Mouse (Mus musculus): ENCODE data around the gene Pold1. TPM values are rescaled to one million over a fixed set of nuclear protein-coding genes. Genes with fewer than 3 reads are reported as not detected.
A peak's percentile ranks its signal among the peaks of the same experiment; 100 is the strongest.

Pold1 gene
- polyA plus RNA-seq, 1 experiment, result 81.9 TPM

DNA sequence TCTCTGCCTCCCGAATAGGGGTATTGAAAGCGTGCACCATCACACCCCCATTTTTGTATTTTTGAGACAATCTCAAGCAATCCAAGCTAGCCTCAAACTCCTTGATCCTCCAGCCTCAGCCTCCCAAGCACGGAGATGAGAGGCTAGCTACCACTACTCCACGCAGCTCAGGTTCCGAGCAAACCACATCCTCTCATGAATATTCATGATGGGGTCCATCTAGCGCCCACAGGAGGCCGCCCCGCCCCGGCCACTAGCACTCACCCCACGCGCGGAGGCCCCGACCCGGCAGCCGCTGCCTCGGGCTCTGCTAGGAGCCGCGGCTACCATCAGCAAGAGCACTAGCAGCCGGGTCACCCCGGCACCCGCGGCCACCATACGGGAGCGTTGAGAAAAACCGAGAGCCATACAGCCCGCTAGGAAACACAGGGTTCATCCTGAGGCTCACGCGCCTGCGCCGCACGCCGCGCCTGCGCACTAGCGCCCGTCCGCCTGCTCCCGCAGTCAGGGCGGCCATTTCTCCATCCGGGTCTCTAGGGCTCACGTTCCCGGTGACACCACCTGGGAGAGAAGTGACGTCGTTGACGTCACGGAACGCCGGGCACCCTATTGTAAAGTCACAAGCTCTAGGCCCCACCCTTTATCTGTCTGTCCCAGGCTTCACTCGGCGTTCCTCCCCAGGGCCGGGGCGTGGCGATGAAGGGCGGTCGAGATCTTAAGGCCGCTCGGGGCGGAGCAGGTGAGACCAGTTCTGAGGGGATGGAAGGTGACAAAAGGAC, 52.5 kb downstream of the Pold1 start, which contains the start of the genes Emc10 and Fam71e1:
Emc10 (minus strand) TSS at position 538 of the 779 bp plus-strand sequence.
Fam71e1 (plus strand) TSS at position 590 of the 779 bp plus-strand sequence.
- peak within 1 kb of the TSS; percentile 81 for H3K4me3 ChIP-seq (ENCODE audit: low read depth, low read length)
- TF ChIP-seq POLR2A (IDR thresholded peaks at IDR 0.05; ENCODE audit: insufficient read depth, low read length), result peak; percentile 89
- TF ChIP-seq CTCF (IDR thresholded peaks at IDR 0.05; ENCODE audit: low read depth, low read length), result no peak
- TF ChIP-seq EP300 (IDR thresholded peaks at IDR 0.05; ENCODE audit: insufficient read depth, low read depth, low read length), result no peak
- peak within 1 kb of the TSS; percentile 80 for H3K9ac ChIP-seq (ENCODE audit: low read depth, poor library complexity, severe bottlenecking)

GRCm38 (mm10) chr7:44495086-44495485, 53.6 kb downstream of the Pold1 start:
- H3K27me3 ChIP-seq (ENCODE audit: control insufficient read depth, insufficient read depth, low read length, poor library complexity, severe bottlenecking), result no peaks in the 10 kb centered on the region

More for the DNA sequence above, 52.5 kb downstream of the Pold1 start, which contains the start of the genes Emc10 and Fam71e1:
- peak within 1 kb of the TSS; percentile 81 for H3K27ac ChIP-seq (ENCODE audit: insufficient read depth, low read length)
- no peaks in the 10 kb centered on the region for H3K4me1 ChIP-seq (ENCODE audit: control insufficient read depth, insufficient read depth, low read length)
- H3K9me3 ChIP-seq (replicated peaks; ENCODE audit: control insufficient read depth, insufficient read depth, low read length, poor library complexity, severe bottlenecking), result no peaks in the 10 kb centered on the region
- no peaks in the 10 kb centered on the region for H3K27me3 ChIP-seq (ENCODE audit: control insufficient read depth, insufficient read depth, low read length, poor library complexity, severe bottlenecking)
- H3K36me3 ChIP-seq (ENCODE audit: control insufficient read depth, insufficient read depth, low read length, poor library complexity, severe bottlenecking), result no peaks in the 10 kb centered on the region

GRCm38 (mm10) chr7:44494681-44495080, 54.0 kb downstream of the Pold1 start:
- Histone ChIP-seq H3K27ac (ENCODE audit: insufficient read depth, low read length) (no peak overlapping the region; the same call in 1 of the 2 replicates), H3K4me1 (ENCODE audit: control insufficient read depth, insufficient read depth, low read length) (no peaks in the 10 kb centered on the region), H3K4me3 (ENCODE audit: low read depth, low read length) (peak overlapping the region; percentile 0; the same call in 1 of the 2 replicates), H3K9me3 (replicated peaks; ENCODE audit: control insufficient read depth, insufficient read depth, low read length, poor library complexity, severe bottlenecking) (no peaks in the 10 kb centered on the region), H3K9ac (ENCODE audit: low read depth, poor library complexity, severe bottlenecking) (no peak overlapping the region), H3K36me3 (ENCODE audit: control insufficient read depth, insufficient read depth, low read length, poor library complexity, severe bottlenecking) (no peaks in the 10 kb centered on the region), H3K27me3 (ENCODE audit: control insufficient read depth, insufficient read depth, low read length, poor library complexity, severe bottlenecking) (no peaks in the 10 kb centered on the region)
- TF ChIP-seq EP300 (IDR thresholded peaks at IDR 0.05; ENCODE audit: insufficient read depth, low read depth, low read length) (0 out of 2 replicates have a peak, but pooled peaks have one; percentile 8), CTCF (IDR thresholded peaks at IDR 0.05; ENCODE audit: low read depth, low read length) (no peak)

More at GRCm38 (mm10) chr7:44495086-44495485, 53.6 kb downstream of the Pold1 start:
- H3K9ac ChIP-seq (ENCODE audit: low read depth, poor library complexity, severe bottlenecking), result peak overlapping the region; percentile 80
- no peaks in the 10 kb centered on the region for H3K9me3 ChIP-seq (replicated peaks; ENCODE audit: control insufficient read depth, insufficient read depth, low read length, poor library complexity, severe bottlenecking)
- no peaks in the 10 kb centered on the region for H3K36me3 ChIP-seq (ENCODE audit: control insufficient read depth, insufficient read depth, low read length, poor library complexity, severe bottlenecking)
- no peaks in the 10 kb centered on the region for H3K4me1 ChIP-seq (ENCODE audit: control insufficient read depth, insufficient read depth, low read length)
- no peak for TF ChIP-seq CTCF (IDR thresholded peaks at IDR 0.05; ENCODE audit: low read depth, low read length)
- no peak for TF ChIP-seq EP300 (IDR thresholded peaks at IDR 0.05; ENCODE audit: insufficient read depth, low read depth, low read length)
- TF ChIP-seq POLR2A (IDR thresholded peaks at IDR 0.05; ENCODE audit: insufficient read depth, low read length), result no peak
- H3K4me3 ChIP-seq (ENCODE audit: low read depth, low read length), result peak overlapping the region; percentile 75
- H3K27ac ChIP-seq (ENCODE audit: insufficient read depth, low read length), result peak overlapping the region; percentile 62

- Histone ChIP-seq H3K27me3 (ENCODE audit: control insufficient read depth, insufficient read depth, low read length, poor library complexity, severe bottlenecking) (no peaks in the 10 kb centered on the region), H3K27ac (ENCODE audit: insufficient read depth, low read length) (no peak overlapping the region), H3K4me3 (ENCODE audit: low read depth, low read length) (no peak overlapping the region), H3K36me3 (ENCODE audit: control insufficient read depth, insufficient read depth, low read length, poor library complexity, severe bottlenecking) (no peaks in the 10 kb centered on the region), H3K4me1 (ENCODE audit: control insufficient read depth, insufficient read depth, low read length) (no peaks in the 10 kb centered on the region), H3K9ac (ENCODE audit: low read depth, poor library complexity, severe bottlenecking) (no peak overlapping the region), H3K9me3 (replicated peaks; ENCODE audit: control insufficient read depth, insufficient read depth, low read length, poor library complexity, severe bottlenecking) (no peaks in the 10 kb centered on the region)
- TF ChIP-seq CTCF (IDR thresholded peaks at IDR 0.05; ENCODE audit: low read depth, low read length), result no peak
Measured at GRCm38 (mm10) chr7:44492166-44492826, 56.4 kb downstream of the Pold1 start.

- Histone ChIP-seq H3K4me1 (ENCODE audit: control insufficient read depth, insufficient read depth, low read length) (peaks cover 8% of the 10 kb centered on the region), H3K27me3 (ENCODE audit: control insufficient read depth, insufficient read depth, low read length, poor library complexity, severe bottlenecking) (no peaks in the 10 kb centered on the region), H3K36me3 (ENCODE audit: control insufficient read depth, insufficient read depth, low read length, poor library complexity, severe bottlenecking) (no peaks in the 10 kb centered on the region), H3K9ac (ENCODE audit: low read depth, poor library complexity, severe bottlenecking) (no peak overlapping the region), H3K9me3 (replicated peaks; ENCODE audit: control insufficient read depth, insufficient read depth, low read length, poor library complexity, severe bottlenecking) (no peaks in the 10 kb centered on the region), H3K4me3 (ENCODE audit: low read depth, low read length) (no peak overlapping the region), H3K27ac (ENCODE audit: insufficient read depth, low read length) (no peak overlapping the region)
- no peak for TF ChIP-seq CTCF (IDR thresholded peaks at IDR 0.05; ENCODE audit: low read depth, low read length)
- TF ChIP-seq POLR2A (IDR thresholded peaks at IDR 0.05; ENCODE audit: insufficient read depth, low read length), result no peak
- no peak for TF ChIP-seq EP300 (IDR thresholded peaks at IDR 0.05; ENCODE audit: insufficient read depth, low read depth, low read length)
Measured at GRCm38 (mm10) chr7:44491391-44491790, 57.3 kb downstream of the Pold1 start.

GRCm38 (mm10) chr7:44490281-44490680, 58.4 kb downstream of the Pold1 start:
- no peak overlapping the region for H3K27ac ChIP-seq (ENCODE audit: insufficient read depth, low read length)
- H3K36me3 ChIP-seq (ENCODE audit: control insufficient read depth, insufficient read depth, low read length, poor library complexity, severe bottlenecking), result no peaks in the 10 kb centered on the region
- H3K9me3 ChIP-seq (replicated peaks; ENCODE audit: control insufficient read depth, insufficient read depth, low read length, poor library complexity, severe bottlenecking), result no peaks in the 10 kb centered on the region
- no peak overlapping the region for H3K9ac ChIP-seq (ENCODE audit: low read depth, poor library complexity, severe bottlenecking)
- peaks cover 8% of the 10 kb centered on the region for H3K4me1 ChIP-seq (ENCODE audit: control insufficient read depth, insufficient read depth, low read length)
- H3K27me3 ChIP-seq (ENCODE audit: control insufficient read depth, insufficient read depth, low read length, poor library complexity, severe bottlenecking), result no peaks in the 10 kb centered on the region
- H3K4me3 ChIP-seq (ENCODE audit: low read depth, low read length), result no peak overlapping the region
- TF ChIP-seq CTCF (IDR thresholded peaks at IDR 0.05; ENCODE audit: low read depth, low read length) (no peak), EP300 (IDR thresholded peaks at IDR 0.05; ENCODE audit: insufficient read depth, low read depth, low read length) (no peak), POLR2A (IDR thresholded peaks at IDR 0.05; ENCODE audit: insufficient read depth, low read length) (no peak)

Measured in ES-Bruce4 (cell line).